Mouse (Mus musculus) CH12.LX (cell line): ENCODE measurements around the gene Hmga2. TPM values are rescaled to one million over a fixed set of nuclear protein-coding genes. Genes with fewer than 3 reads are reported as not detected.

Source experiments
- DNase-seq: peaks from one replicate; pipeline ENCODE4 v3.0.0-alpha.2; 2013; ENCODE audit errors: extremely low read depth
- H3K27ac ChIP-seq: 2 replicates; pipeline ENCODE4 v1.5.1; 2012; ENCODE audit warnings: low read depth, mild to moderate bottlenecking, control low read depth, moderate library complexity; ENCODE audit not compliant: insufficient read depth
- H3K27me3 ChIP-seq: replicated peaks from 2 replicates; pipeline ENCODE3; 2012; ENCODE audit warnings: inconsistent platforms
- H3K36me3 ChIP-seq, 2 experiments: replicated peaks in 1 of 2; 2 replicates each; pipeline versions ENCODE3 to v1.6.1; 2012; ENCODE audit warnings: inconsistent platforms in 1 of 2, low read length in 1 of 2, mild to moderate bottlenecking in 1 of 2, mixed read lengths in 1 of 2, moderate library complexity in 1 of 2; ENCODE audit not compliant: control insufficient read depth in 1 of 2, insufficient read depth in 1 of 2
- H3K4me1 ChIP-seq, 2 experiments: 2 replicates each; pipeline ENCODE4 v1.6.1; 2012; ENCODE audit warnings: inconsistent platforms in 1 of 2, moderate library complexity in 1 of 2; ENCODE audit not compliant: insufficient read depth in 2 of 2, control insufficient read depth in 1 of 2
- H3K4me2 ChIP-seq: 2 replicates; pipeline ENCODE4 v1.6.1; 2012; ENCODE audit warnings: low read depth, mild to moderate bottlenecking, control low read depth; ENCODE audit not compliant: poor library complexity, insufficient read depth, severe bottlenecking
- H3K4me3 ChIP-seq, 3 experiments: fragments of 150-350 bp in 1 of 3; sonication (generic) in 1 of 3; replicated peaks in 1 of 3; 2 replicates each; pipeline versions ENCODE3 to v1.5.1; 2011 to 2012; ENCODE audit warnings: low read depth in 2 of 3, low read length in 2 of 3, mild to moderate bottlenecking in 2 of 3, moderate library complexity in 2 of 3, control low read depth in 1 of 3, improper control_type of control experiment in 1 of 3, inconsistent platforms in 1 of 3, mixed read lengths in 1 of 3; ENCODE audit not compliant: poor library complexity in 1 of 3
- H3K79me2 ChIP-seq: replicated peaks from 2 replicates; pipeline ENCODE4 v1.6.1; 2012; ENCODE audit warnings: mild to moderate bottlenecking, moderate library complexity; ENCODE audit not compliant: control insufficient read depth, poor library complexity, insufficient read depth, severe bottlenecking; ENCODE audit errors: extremely low read depth
- H3K9ac ChIP-seq: 2 replicates; pipeline ENCODE4 v1.6.1; 2012; ENCODE audit warnings: low read depth, mild to moderate bottlenecking, control low read depth, moderate library complexity; ENCODE audit not compliant: insufficient read depth
- H3K9me3 ChIP-seq: replicated peaks from 2 replicates; pipeline ENCODE3; 2012; ENCODE audit warnings: low read length, inconsistent platforms, mixed read lengths
- BHLHE40 ChIP-seq: IDR thresholded peaks from 2 replicates; pipeline ENCODE4 v1.6.1; 2011; ENCODE audit warnings: mild to moderate bottlenecking, low read depth, low read length, improper control_type of control experiment
- CHD1 ChIP-seq: IDR thresholded peaks from 2 replicates; pipeline ENCODE4 v1.6.1; 2012; ENCODE audit warnings: low read depth, low read length, improper control_type of control experiment, inconsistent platforms
- CHD2 ChIP-seq: IDR thresholded peaks from 2 replicates; pipeline ENCODE4 v1.6.1; 2011; ENCODE audit warnings: low read length, improper control_type of control experiment
- CTCF ChIP-seq, 2 experiments: IDR thresholded peaks in 1 of 2; conservative IDR thresholded peaks in 1 of 2; 2 replicates each; pipeline ENCODE4 v1.5.1; 2011 to 2012; ENCODE audit warnings: low read depth in 2 of 2, low read length in 2 of 2, improper control_type of control experiment in 1 of 2, inconsistent platforms in 1 of 2, mild to moderate bottlenecking in 1 of 2, moderate library complexity in 1 of 2
- E2F4 ChIP-seq: IDR thresholded peaks from 2 replicates; pipeline ENCODE4 v1.6.1; 2011; ENCODE audit warnings: low read depth, low read length, improper control_type of control experiment; ENCODE audit not compliant: insufficient replicate concordance
- ELF1 ChIP-seq: IDR thresholded peaks from 2 replicates; pipeline ENCODE4 v1.6.1; 2014; ENCODE audit warnings: low read depth, mild to moderate bottlenecking, inconsistent platforms, low read length, improper control_type of control experiment
- EP300 ChIP-seq: IDR thresholded peaks from 2 replicates; pipeline ENCODE4 v1.6.1; 2011; ENCODE audit warnings: low read length, improper control_type of control experiment
- GABPA ChIP-seq: IDR thresholded peaks from 2 replicates; pipeline ENCODE4 v1.6.1; 2012; ENCODE audit warnings: low read depth, low read length, improper control_type of control experiment, inconsistent platforms; ENCODE audit not compliant: insufficient replicate concordance
- IRF4 ChIP-seq: IDR thresholded peaks from 2 replicates; pipeline ENCODE4 v1.6.1; 2014; ENCODE audit warnings: low read depth, mild to moderate bottlenecking, inconsistent platforms, low read length, improper control_type of control experiment
- KAT2A ChIP-seq: IDR thresholded peaks from 2 replicates; pipeline ENCODE4 v1.6.1; 2012; ENCODE audit warnings: low read length, improper control_type of control experiment, inconsistent platforms; ENCODE audit not compliant: insufficient replicate concordance
- MAFK ChIP-seq: IDR thresholded peaks from 2 replicates; pipeline ENCODE4 v1.6.1; 2011; ENCODE audit warnings: low read length, improper control_type of control experiment; ENCODE audit not compliant: insufficient replicate concordance
- MAX ChIP-seq: IDR thresholded peaks from 2 replicates; pipeline ENCODE4 v1.6.1; 2011; ENCODE audit warnings: low read length, improper control_type of control experiment
- MAZ ChIP-seq: IDR thresholded peaks from 2 replicates; pipeline ENCODE4 v1.6.1; 2012; ENCODE audit warnings: low read depth, mild to moderate bottlenecking, inconsistent platforms, low read length, improper control_type of control experiment, moderate library complexity
- MYC ChIP-seq: IDR thresholded peaks from 2 replicates; pipeline ENCODE4 v1.6.1; 2011; ENCODE audit warnings: low read depth, mild to moderate bottlenecking, improper control_type of control experiment, low read length
- NELFE ChIP-seq: IDR thresholded peaks from 2 replicates; pipeline ENCODE4 v1.6.1; 2011; ENCODE audit warnings: low read depth, low read length, improper control_type of control experiment
- NRF1 ChIP-seq: IDR thresholded peaks from 2 replicates; pipeline ENCODE4 v1.6.1; 2014; ENCODE audit warnings: low read depth, mild to moderate bottlenecking, inconsistent platforms, low read length, improper control_type of control experiment, moderate library complexity
- PAX5 ChIP-seq: IDR thresholded peaks from 2 replicates; pipeline ENCODE4 v1.6.1; 2012; ENCODE audit warnings: low read length, inconsistent platforms, mixed read lengths
- POLR2A ChIP-seq: IDR thresholded peaks from 2 replicates; pipeline ENCODE4 v1.6.1; 2011; ENCODE audit warnings: low read depth, mild to moderate bottlenecking, improper control_type of control experiment, low read length
- RCOR1 ChIP-seq: conservative IDR thresholded peaks from 2 replicates; pipeline ENCODE4 v1.6.1; 2012; ENCODE audit warnings: low read depth, mild to moderate bottlenecking, inconsistent platforms, low read length, improper control_type of control experiment
- SMC3 ChIP-seq: IDR thresholded peaks from 2 replicates; pipeline ENCODE4 v1.6.1; 2011; ENCODE audit warnings: low read depth, low read length, improper control_type of control experiment
- TBP ChIP-seq: conservative IDR thresholded peaks from 2 replicates; pipeline ENCODE4 v1.6.1; 2011; ENCODE audit warnings: low read depth, low read length, improper control_type of control experiment
- TCF12 ChIP-seq: IDR thresholded peaks from 2 replicates; pipeline ENCODE4 v1.6.1; 2014; ENCODE audit warnings: low read depth, mild to moderate bottlenecking, inconsistent platforms, low read length, improper control_type of control experiment
- UBTF ChIP-seq: IDR thresholded peaks from 2 replicates; pipeline ENCODE4 v1.6.1; 2012; ENCODE audit warnings: low read depth, mild to moderate bottlenecking, inconsistent platforms, low read length, improper control_type of control experiment, moderate library complexity
- USF1 ChIP-seq: IDR thresholded peaks from 2 replicates; pipeline ENCODE4 v1.6.1; 2014; ENCODE audit warnings: low read depth, mild to moderate bottlenecking, inconsistent platforms, low read length, improper control_type of control experiment
- USF2 ChIP-seq: conservative IDR thresholded peaks from 2 replicates; pipeline ENCODE4 v1.6.1; 2011; ENCODE audit warnings: low read depth, low read length, improper control_type of control experiment
- ZKSCAN1 ChIP-seq: IDR thresholded peaks from 2 replicates; pipeline ENCODE4 v1.6.1; 2012; ENCODE audit warnings: low read depth, inconsistent platforms, low read length, improper control_type of control experiment, borderline replicate concordance
- ZMIZ1 ChIP-seq: IDR thresholded peaks from 2 replicates; pipeline ENCODE4 v1.6.1; 2012; ENCODE audit warnings: low read depth, mild to moderate bottlenecking, inconsistent platforms, low read length, improper control_type of control experiment
- ZNF384 ChIP-seq: IDR thresholded peaks from 2 replicates; pipeline ENCODE4 v1.6.1; 2012; ENCODE audit warnings: low read depth, low read length, improper control_type of control experiment, inconsistent platforms
- dilution Hi-C: fragments of 300-500 bp; cut with MboI; formaldehyde crosslinking; loops from 2 replicates; pipeline ENCODE4 v1.14.3; 2020; ENCODE audit warnings: low sequenced_read_pairs; ENCODE audit not compliant: extremely low pct_unique_long_range_greater_than_20kb, extremely low pct_ligation_motif_present
- in situ Hi-C: fragments of 300-500 bp; cut with MboI; formaldehyde crosslinking; loops from 3 replicates; pipeline ENCODE4 v1.14.3; 2019; ENCODE audit warnings: low sequenced_read_pairs, low pct_ligation_motif_present, low pct_unique_long_range_greater_than_20kb, mixed read lengths
- polyA plus RNA-seq: library from polyadenylated mRNA; unstranded; fragments of >175 nt; gene quantifications from 2 replicates; pipeline ENCODE4 v1.2.1, GENCODE M21; 2012; ENCODE audit warnings: low read depth; ENCODE audit not compliant: insufficient read length
- total RNA-seq, 2 experiments: library from RNA; depleted of rRNA; stranded (reverse); fragments of 300-350 nt in 1 of 2; fragments of >200 nt in 1 of 2; gene quantifications; 2 replicates each; pipeline ENCODE4 v1.2.3; 2012 to 2014

Hmga2 gene
- total and polyA plus RNA-seq, 3 experiments, result not detected

GRCm38 (mm10) chr10:120384040-120384439 is 92.2 kb downstream of the Hmga2 start:
- Histone ChIP-seq H3K27ac (no peak overlapping the region), H3K4me1 (no peaks in the 10 kb centered on the region), H3K9ac (no peak overlapping the region), H3K36me3 (no peaks in the 10 kb centered on the region), H3K4me2 (no peak overlapping the region), H3K9me3 (peaks cover 46% of the 10 kb centered on the region), H3K4me3 (no peak overlapping the region), H3K27me3 (no peaks in the 10 kb centered on the region), H3K79me2 (no peaks in the 10 kb centered on the region)
- TF ChIP-seq CHD1 (no peak), MAZ (no peak), TCF12 (no peak), ZKSCAN1 (no peak), USF1 (no peak), MAFK (no peak), ZNF384 (no peak), MYC (no peak), POLR2A (no peak), E2F4 (no peak), NELFE (no peak), PAX5 (no peak), ZMIZ1 (no peak), ELF1 (no peak), KAT2A (no peak), USF2 (no peak), CHD2 (no peak), SMC3 (no peak), RCOR1 (no peak), BHLHE40 (no peak)
- in situ Hi-C loops (no loop called here), dilution Hi-C loops (no loop called here)
- no peak for DNase-seq

GRCm38 (mm10) chr10:120377795-120378194 is 98.5 kb downstream of the Hmga2 start:
- H3K4me3 ChIP-seq, result no peak overlapping the region
- peaks cover 29% of the 10 kb centered on the region for H3K9me3 ChIP-seq
- TF ChIP-seq ZKSCAN1 (no peak), SMC3 (no peak), BHLHE40 (no peak), IRF4 (no peak), TBP (no peak), ELF1 (no peak), GABPA (no peak), POLR2A (no peak), RCOR1 (no peak), USF1 (no peak), CTCF (conservative IDR thresholded peaks at IDR 0.05 in 1 of 2, IDR thresholded peaks at IDR 0.05 in 1 of 2; ENCODE audit: low read depth in 2 of 2, low read length in 2 of 2) (no peak), CHD1 (no peak), NRF1 (no peak), EP300 (no peak), MAFK (no peak), MAX (no peak), ZNF384 (no peak), UBTF (no peak)
- no peaks in the 10 kb centered on the region for H3K79me2 ChIP-seq
- H3K9ac ChIP-seq, result no peak overlapping the region
- dilution Hi-C loops, result no loop called here
- no peak overlapping the region for H3K4me2 ChIP-seq
- DNase-seq, result no peak
- no peak overlapping the region for H3K27ac ChIP-seq
- no peaks in the 10 kb centered on the region for H3K27me3 ChIP-seq
- in situ Hi-C loops, result no loop called here
- no peaks in the 10 kb centered on the region for H3K36me3 ChIP-seq
- H3K4me1 ChIP-seq, result no peaks in the 10 kb centered on the region
